Mouse (Mus musculus) hindbrain, postnatal 0 days (tissue): ENCODE data around the gene Syngr3. TPM values are rescaled to one million over a fixed set of nuclear protein-coding genes. Genes with fewer than 3 reads are reported as not detected.
"Not testable (repeated sequence)": the region's sequence is repeated elsewhere in the genome, so short reads cannot be mapped to it uniquely, and the experiment has no call there.

Experiments used
- ATAC-seq: fragments of 200-750 bp; cut with Nextera tagmentation; 2 replicates; pipeline ENCODE4 v1.8.0; 2017; ENCODE audit warnings: mild to moderate bottlenecking, moderate TSS enrichment, moderate library complexity
- DNase-seq: peaks from one replicate; pipeline ENCODE4 v3.0.0-alpha.2; 2015; ENCODE audit warnings: low spot score
- H3K27ac ChIP-seq: fragments of 300-500 bp; sonication (generic); 2 replicates; pipeline ENCODE4 v1.5.1; 2014; ENCODE audit warnings: mild to moderate bottlenecking
- H3K27me3 ChIP-seq: fragments of 300-500 bp; sonication (generic); 2 replicates; pipeline ENCODE4 v1.6.1; 2014; ENCODE audit warnings: low read length, mixed read lengths; ENCODE audit not compliant: insufficient read depth
- H3K36me3 ChIP-seq: fragments of 300-500 bp; sonication (generic); 2 replicates; pipeline ENCODE4 v1.6.1; 2014; ENCODE audit warnings: low read length, mixed read lengths; ENCODE audit not compliant: insufficient read depth
- H3K4me1 ChIP-seq: fragments of 300-500 bp; sonication (generic); 2 replicates; pipeline ENCODE4 v1.6.1; 2014; ENCODE audit warnings: antibody characterized with exemption, low read length, mixed read lengths; ENCODE audit not compliant: insufficient read depth
- H3K4me2 ChIP-seq: fragments of 300-500 bp; sonication (generic); 2 replicates; pipeline ENCODE4 v1.6.1; 2014; ENCODE audit warnings: low read depth, mild to moderate bottlenecking, low read length, moderate library complexity, mixed read lengths
- H3K4me3 ChIP-seq: fragments of 300-500 bp; sonication (generic); 2 replicates; pipeline ENCODE4 v1.5.1; 2014; ENCODE audit warnings: low read length
- H3K9ac ChIP-seq: fragments of 300-500 bp; sonication (generic); replicated peaks from 2 replicates; pipeline ENCODE4 v1.6.1; 2014; ENCODE audit warnings: mild to moderate bottlenecking, low read length, moderate library complexity, mixed read lengths
- H3K9me3 ChIP-seq: fragments of 300-500 bp; sonication (generic); 2 replicates; pipeline ENCODE4 v1.6.1; 2016; ENCODE audit warnings: low read length, mixed read lengths
- CTCF ChIP-seq: IDR thresholded peaks from 2 replicates; pipeline ENCODE4 v1.5.1; 2016; ENCODE audit warnings: antibody characterized with exemption, control low read depth, low read depth
- WGBS: fragments of 180-500 bp; shearing (Covaris S2); extraction: QIAGEN DNeasy Blood & Tissue Kit; methylation state at CpG from one replicate; pipeline ENCODE4 v1.1.7; 2014; 5-methylcytosine and 5-hydroxymethylcytosine counted together
- polyA plus RNA-seq: library from polyadenylated mRNA; unstranded; fragments of >200 nt; fragmentation: Nextera tagmentation; extraction: Ambion mirVana; gene quantifications from 2 replicates; pipeline ENCODE4 v1.2.1, GENCODE M21; 2015
- total RNA-seq: library from RNA; depleted of rRNA; stranded (reverse); fragments of >200 nt; gene quantifications from 2 replicates; pipeline ENCODE4 v1.2.3, GENCODE M21; 2014

The Syngr3 gene
- total and polyA plus RNA-seq, 2 experiments from 2014 or later = 294 to 331 TPM

- H3K4me3 ChIP-seq = peak overlapping the region; percentile 61
- DNase-seq (peak; percentile 99), ATAC-seq (peak; percentile 97)
- under 1% methylated on average over 61 of the region's 61 CpGs for WGBS
- no peak for TF ChIP-seq CTCF
- no peaks in the 10 kb centered on the region for H3K9me3 ChIP-seq
- no peaks in the 10 kb centered on the region for H3K27me3 ChIP-seq
- H3K4me2 ChIP-seq = peak overlapping the region; percentile 63
- peak overlapping the region; percentile 82 for H3K27ac ChIP-seq
- H3K36me3 ChIP-seq = peaks cover 12% of the 10 kb centered on the region
- H3K4me1 ChIP-seq = peaks cover 7% of the 10 kb centered on the region; the same call in 1 of the 2 replicates
- peak overlapping the region; percentile 85 for H3K9ac ChIP-seq
Measured at GRCm38 (mm10) chr17:24719494-24720222, 29.9 kb upstream of the Syngr3 start.

GRCm38 (mm10) chr17:24718938-24719337, 29.2 kb upstream of the Syngr3 start:
- 69% methylated on average over 5 of the region's 5 CpGs for WGBS

GRCm38 (mm10) chr17:24717943-24718342, 28.2 kb upstream of the Syngr3 start, which contains the start of the genes Rnf151 and Rps2:
TSS of gene Rnf151 (minus strand) at chr17:24718063.
TSS of gene Rps2 (plus strand) at chr17:24718116.
- DNase-seq (no peak), ATAC-seq (no peak)
- H3K9ac ChIP-seq = no peak within 1 kb of the TSS; the same call in 1 of the 2 replicates
- H3K4me2 ChIP-seq = peak within 1 kb of the TSS; percentile 59
- WGBS = 77% methylated on average over 4 of the region's 4 CpGs
- H3K36me3 ChIP-seq = peaks cover 12% of the 10 kb centered on the region
- no peaks in the 10 kb centered on the region for H3K9me3 ChIP-seq
- H3K4me3 ChIP-seq = peak within 1 kb of the TSS; percentile 61; the same call in 1 of the 2 replicates
- TF ChIP-seq CTCF = no peak
- no peaks in the 10 kb centered on the region for H3K27me3 ChIP-seq
- no peaks in the 10 kb centered on the region; the same call in 1 of the 2 replicates for H3K4me1 ChIP-seq
- no peak within 1 kb of the TSS for H3K27ac ChIP-seq

More at GRCm38 (mm10) chr17:24718938-24719337, 29.2 kb upstream of the Syngr3 start:
- not testable (repeated sequence) for H3K27me3 ChIP-seq, ATAC-seq, H3K9ac ChIP-seq, DNase-seq, H3K27ac ChIP-seq, H3K4me1 ChIP-seq, H3K9me3 ChIP-seq
- peak; percentile 27; the same call in 1 of the 2 replicates for TF ChIP-seq CTCF
- Histone ChIP-seq H3K4me3 (peak overlapping the region; percentile 61), H3K36me3 (peaks cover 12% of the 10 kb centered on the region), H3K4me2 (peak overlapping the region; percentile 59)

- Histone ChIP-seq H3K9me3 (no peaks in the 10 kb centered on the region), H3K4me3 (no peak overlapping the region), H3K27ac (no peak overlapping the region), H3K4me2 (no peak overlapping the region), H3K4me1 (no peaks in the 10 kb centered on the region), H3K27me3 (no peaks in the 10 kb centered on the region), H3K36me3 (no peaks in the 10 kb centered on the region; the same call in 1 of the 2 replicates), H3K9ac (no peak overlapping the region)
- DNase-seq (no peak), ATAC-seq (no peak)
- 95% methylated on average over 15 of the region's 15 CpGs for WGBS
- TF ChIP-seq CTCF = no peak
Measured at GRCm38 (mm10) chr17:24716166-24716682, 26.5 kb upstream of the Syngr3 start.

GRCm38 (mm10) chr17:24715556-24715955, 25.8 kb upstream of the Syngr3 start:
- Histone ChIP-seq H3K27ac (no peak overlapping the region), H3K9ac (no peak overlapping the region), H3K4me1 (no peaks in the 10 kb centered on the region), H3K9me3 (no peaks in the 10 kb centered on the region), H3K4me3 (no peak overlapping the region), H3K4me2 (no peak overlapping the region), H3K36me3 (no peaks in the 10 kb centered on the region; the same call in 1 of the 2 replicates), H3K27me3 (no peaks in the 10 kb centered on the region)
- no peak for ATAC-seq
- TF ChIP-seq CTCF = no peak
- WGBS = 72% methylated on average over 6 of the region's 6 CpGs
- DNase-seq = no peak

- H3K4me2 ChIP-seq = no peak overlapping the region; the same call in 1 of the 2 replicates
- WGBS = 30% methylated on average over 2 of the region's 2 CpGs
- TF ChIP-seq CTCF = peak; percentile 53; the same call in 1 of the 2 replicates
- H3K9me3 ChIP-seq = no peaks in the 10 kb centered on the region
- H3K27ac ChIP-seq = no peak overlapping the region
- no peak overlapping the region for H3K9ac ChIP-seq
- H3K27me3 ChIP-seq = no peaks in the 10 kb centered on the region
- peak; percentile 40 for DNase-seq
- H3K4me3 ChIP-seq = no peak overlapping the region
- H3K36me3 ChIP-seq = peaks cover 17% of the 10 kb centered on the region
- H3K4me1 ChIP-seq = peaks cover 3% of the 10 kb centered on the region; the same call in 1 of the 2 replicates
- ATAC-seq = no peak
Measured at GRCm38 (mm10) chr17:24708646-24709045, 18.9 kb upstream of the Syngr3 start.
